Mouse (Mus musculus) gastrocnemius, adult 2 months (tissue): ENCODE measurements around the gene Syn3. TPM values are rescaled to one million over a fixed set of nuclear protein-coding genes. Genes with fewer than 3 reads are reported as not detected.

Experiments used
- DNase-seq: peaks from one replicate; pipeline ENCODE4 v3.0.0; 2022
- H3K27ac ChIP-seq: fragments of 200-600 bp; 2 replicates; pipeline ENCODE4 v1.8.1; 2022; ENCODE audit warnings: mild to moderate bottlenecking
- H3K4me3 ChIP-seq: fragments of 200-600 bp; 2 replicates; pipeline ENCODE4 v1.8.1; 2022; ENCODE audit warnings: mild to moderate bottlenecking, moderate library complexity
- CTCF ChIP-seq: fragments of 200-600 bp; IDR thresholded peaks from 2 replicates; pipeline ENCODE4 v1.8.1; 2022; ENCODE audit warnings: antibody characterized with exemption, mild to moderate bottlenecking, moderate library complexity
- intact Hi-C: fragments of 180-260 bp; cut with DNase I; formaldehyde crosslinking; loops from one replicate; pipeline ENCODE4 v1.15.1; 2025
- total RNA-seq, 2 experiments: library from RNA; stranded (reverse); gene quantifications; 2 replicates each; pipeline ENCODE4 v1.2.3; 2021

Syn3 gene
- total RNA-seq, 2 experiments from 2014 or later = 0.28 TPM

DNA sequence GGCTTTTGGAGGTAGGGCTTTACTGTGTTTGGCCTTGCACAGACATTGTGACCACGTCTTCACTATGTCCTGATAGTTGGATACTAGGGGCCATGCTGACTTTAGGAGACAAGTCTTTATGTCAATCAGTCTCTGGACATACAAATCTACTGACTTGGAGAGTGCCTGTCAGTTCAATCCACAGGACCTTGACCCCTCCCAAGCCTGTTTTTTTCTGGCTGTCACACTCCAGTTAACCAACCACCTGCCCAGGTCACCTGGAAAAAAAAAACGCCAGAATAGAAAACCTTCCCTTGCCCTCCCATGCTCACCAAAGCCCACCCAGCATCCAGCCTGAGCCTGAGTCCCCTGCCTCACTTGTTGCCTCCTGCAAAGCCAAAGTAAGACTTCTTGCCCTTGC, 70.7 kb downstream of the Syn3 start:
- TF ChIP-seq CTCF = no peak
- intact Hi-C loops = no loop called here
- no peak for DNase-seq
- Histone ChIP-seq H3K4me3 (no peak overlapping the region), H3K27ac (no peak overlapping the region)

DNA sequence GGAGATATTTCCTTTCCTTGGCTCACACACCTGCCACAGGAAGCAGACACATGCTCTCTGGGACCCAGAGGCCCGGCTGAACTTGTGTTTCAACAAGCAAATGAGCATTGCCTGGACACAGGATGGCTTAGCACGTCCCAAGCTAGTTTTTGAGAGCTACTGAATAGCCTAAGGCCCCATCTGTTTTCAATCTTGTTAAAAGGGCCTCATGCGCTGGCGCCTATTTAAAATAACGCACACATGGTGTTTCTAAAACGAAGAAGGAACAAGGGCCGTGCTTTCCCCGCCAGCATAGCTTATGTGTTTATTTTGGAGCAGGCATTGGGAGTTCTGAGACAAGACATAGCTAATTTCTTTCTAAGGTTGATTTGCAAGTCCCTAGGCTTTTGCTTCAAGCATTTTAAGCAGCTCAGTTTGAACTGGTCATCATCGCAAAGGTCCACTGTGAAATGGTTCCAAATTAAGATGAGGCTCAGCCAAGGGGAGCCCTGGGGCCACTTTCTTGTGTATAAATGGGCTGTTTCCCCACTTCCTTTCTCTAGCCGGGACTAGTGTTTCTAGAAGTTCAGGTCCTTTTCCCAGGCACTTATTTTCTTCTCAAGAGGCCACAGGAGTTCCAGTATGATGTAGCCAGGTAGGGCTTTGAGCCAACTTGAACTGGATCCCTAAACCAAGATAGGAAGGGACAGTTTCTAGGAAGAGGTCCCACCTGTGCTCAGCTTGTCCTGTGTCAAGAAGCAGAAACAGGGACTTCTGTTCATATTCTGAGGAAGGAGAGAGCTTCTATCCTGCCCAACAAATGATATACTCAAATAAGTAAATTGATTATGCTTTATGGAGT, 72.8 kb downstream of the Syn3 start:
- Histone ChIP-seq H3K4me3 (no peak overlapping the region), H3K27ac (peak overlapping the region; percentile 43; the same call in 1 of the 2 replicates)
- no peak for TF ChIP-seq CTCF
- intact Hi-C loops = no loop called here
- DNase-seq = peak; percentile 30

DNA sequence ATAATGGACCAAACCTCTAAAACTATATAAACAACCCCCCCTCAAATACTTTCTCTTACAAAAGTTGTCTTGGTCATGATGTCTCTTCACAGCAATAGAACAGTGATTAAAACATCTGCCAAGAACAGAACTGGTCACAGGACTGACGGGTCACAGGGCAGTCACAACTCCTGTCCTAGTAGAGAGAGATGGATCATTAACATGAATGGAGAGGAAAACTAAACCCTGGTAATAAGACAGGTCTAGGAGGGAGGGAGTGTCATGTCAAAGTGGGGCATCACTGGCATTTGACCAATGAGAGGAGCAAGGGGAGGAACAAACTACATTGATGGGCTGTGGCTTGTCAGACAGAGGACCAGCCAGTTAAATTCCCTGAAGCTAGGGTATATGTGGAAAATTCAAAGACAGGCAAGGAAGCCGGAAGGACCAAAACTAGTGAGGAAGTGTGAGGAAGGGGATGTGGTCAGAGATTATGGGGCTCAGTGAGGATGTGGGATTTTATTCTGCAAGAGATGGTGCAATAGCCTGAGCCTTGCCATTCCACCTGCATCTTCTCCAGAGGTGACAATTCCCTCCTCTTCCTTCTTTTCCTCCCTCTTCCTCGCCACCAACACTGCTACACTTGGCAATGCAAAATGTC, 76.8 kb downstream of the Syn3 start:
- no peak for TF ChIP-seq CTCF
- Histone ChIP-seq H3K27ac (no peak overlapping the region), H3K4me3 (no peak overlapping the region)
- intact Hi-C loops = no loop called here
- no peak for DNase-seq

DNA sequence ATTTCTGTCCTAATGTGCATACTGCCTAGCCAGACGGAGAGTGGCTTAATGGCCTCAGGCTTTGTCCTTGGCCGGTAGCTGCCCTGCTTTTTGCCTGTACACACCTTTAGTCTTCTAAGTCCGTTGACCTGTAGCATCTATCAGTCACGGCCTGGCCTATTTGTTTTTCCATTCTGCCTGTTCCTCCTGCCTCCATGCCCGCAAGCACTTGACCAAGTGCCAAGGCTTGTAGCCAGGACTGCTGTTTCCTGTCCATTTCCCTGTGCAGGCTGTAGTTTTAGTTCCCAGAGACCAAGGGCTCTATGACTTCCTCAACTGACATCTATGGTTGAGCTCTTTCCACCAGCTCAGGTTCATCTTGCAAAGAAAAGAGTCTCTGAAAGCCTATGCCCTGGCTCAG, 79.8 kb downstream of the Syn3 start:
- DNase-seq = peak; percentile 44

DNA sequence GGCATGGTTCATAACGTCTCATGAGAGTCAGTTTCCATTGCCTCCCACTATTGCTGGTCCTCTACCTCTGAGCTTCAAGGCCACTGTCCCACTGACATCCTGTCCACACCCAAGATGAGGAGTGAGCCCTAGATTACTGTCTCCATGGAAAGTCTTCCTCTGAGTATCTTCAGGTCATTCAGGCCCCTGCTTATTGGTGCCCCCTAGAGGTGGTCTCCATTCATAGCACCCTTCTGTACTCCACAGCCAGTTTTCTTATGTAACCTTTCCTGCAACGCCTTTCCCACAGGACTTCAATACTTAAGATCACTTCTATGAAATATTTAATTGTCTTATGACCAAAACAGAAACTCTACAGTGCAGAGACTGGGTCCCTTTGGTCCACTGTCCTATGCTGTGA, 80.4 kb downstream of the Syn3 start:
- Histone ChIP-seq H3K4me3 (no peak overlapping the region), H3K27ac (no peak overlapping the region)
- intact Hi-C loops = no loop called here
- peak; percentile 66 for TF ChIP-seq CTCF
- peak; percentile 30 for DNase-seq

More for the DNA sequence above, 79.8 kb downstream of the Syn3 start:
- intact Hi-C loops = no loop called here
- Histone ChIP-seq H3K27ac (no peak overlapping the region), H3K4me3 (no peak overlapping the region)
- no peak for TF ChIP-seq CTCF

DNA sequence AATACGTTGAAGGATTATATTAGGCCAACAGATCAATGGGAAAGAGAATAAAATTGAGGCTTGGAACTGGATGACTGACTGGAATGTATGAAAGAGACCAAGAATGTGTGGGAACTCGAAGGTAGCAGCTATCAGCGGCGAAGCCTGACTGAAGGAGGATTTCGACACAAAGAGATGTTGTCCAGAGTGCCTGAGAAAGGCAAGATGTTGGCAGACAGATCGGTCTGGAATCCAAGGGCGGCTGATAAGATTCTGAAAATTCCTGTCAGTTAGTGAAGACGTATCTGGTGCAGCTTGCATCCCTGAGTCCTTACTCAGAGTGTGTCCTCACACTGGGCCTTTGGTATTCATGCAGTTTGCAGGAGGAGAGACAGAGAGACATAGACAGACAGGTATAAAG, 81.9 kb downstream of the Syn3 start:
- no peak overlapping the region for H3K27ac ChIP-seq
- DNase-seq = no peak
- intact Hi-C loops = no loop called here
- no peak for TF ChIP-seq CTCF
- no peak overlapping the region for H3K4me3 ChIP-seq

DNA sequence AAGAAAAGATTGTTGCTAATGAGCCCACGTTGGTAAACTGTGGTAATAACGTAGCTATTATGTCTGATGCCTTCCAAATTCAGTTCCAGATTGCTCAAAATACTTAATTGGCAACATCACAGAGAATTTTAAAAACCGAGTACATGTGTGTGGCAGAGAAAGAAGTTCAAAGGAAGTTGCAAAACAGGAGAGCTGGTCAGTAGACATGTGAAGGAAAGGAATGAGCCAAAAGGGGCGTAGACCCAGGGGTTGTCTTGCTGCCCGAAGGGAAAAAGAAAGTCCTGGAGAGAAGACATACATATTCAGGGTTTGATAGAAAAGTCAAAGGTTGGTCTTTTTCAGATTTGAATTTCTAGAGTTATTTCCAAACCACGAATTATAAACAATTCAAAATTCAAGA, 87.8 kb downstream of the Syn3 start:
- DNase-seq = no peak
- no peak for TF ChIP-seq CTCF
- Histone ChIP-seq H3K27ac (no peak overlapping the region), H3K4me3 (no peak overlapping the region)
- intact Hi-C loops = no loop called here

DNA sequence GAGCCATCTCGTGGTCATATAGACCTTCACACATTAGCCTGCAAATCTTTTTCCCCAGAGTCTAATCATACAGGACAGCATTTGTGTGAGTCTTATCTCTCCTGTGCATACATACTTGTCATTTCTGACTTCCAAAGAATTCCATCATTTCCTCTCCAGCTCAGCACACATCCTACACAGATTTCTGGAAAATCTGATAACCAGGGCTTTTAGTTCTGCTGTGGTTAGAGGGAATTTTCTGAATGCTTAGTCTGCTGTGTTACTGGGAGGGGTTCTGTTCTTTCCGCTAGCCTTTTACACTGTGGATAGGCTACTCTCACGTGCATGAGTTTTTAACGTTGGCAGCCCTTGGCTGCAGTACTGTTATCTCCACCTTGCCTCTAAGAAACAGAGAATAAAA, 91.7 kb downstream of the Syn3 start:
- intact Hi-C loops = no loop called here
- Histone ChIP-seq H3K27ac (no peak overlapping the region), H3K4me3 (no peak overlapping the region)
- no peak for TF ChIP-seq CTCF
- DNase-seq = no peak

DNA sequence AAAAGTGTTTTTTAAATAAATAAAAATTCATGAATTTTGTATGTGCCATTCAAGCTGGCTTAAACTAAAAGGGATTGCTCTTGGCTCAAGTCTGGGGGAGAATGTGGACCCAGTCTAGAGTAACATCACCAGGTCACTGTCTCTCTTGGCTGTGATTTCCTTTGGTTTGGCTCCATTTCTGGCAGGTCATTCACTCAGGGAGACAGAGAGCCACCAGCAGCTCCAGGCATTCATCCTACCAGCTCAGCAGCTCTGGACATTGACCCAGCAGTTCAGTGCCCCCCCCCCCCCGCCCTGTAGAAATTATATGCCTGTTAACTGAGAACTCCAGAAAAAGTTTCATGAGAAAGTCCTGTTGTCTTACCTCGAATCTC, 100.4 kb downstream of the Syn3 start:
- intact Hi-C loops = no loop called here
- DNase-seq = no peak
- no peak overlapping the region for H3K4me3 ChIP-seq
- TF ChIP-seq CTCF = no peak
- H3K27ac ChIP-seq = no peak overlapping the region

DNA sequence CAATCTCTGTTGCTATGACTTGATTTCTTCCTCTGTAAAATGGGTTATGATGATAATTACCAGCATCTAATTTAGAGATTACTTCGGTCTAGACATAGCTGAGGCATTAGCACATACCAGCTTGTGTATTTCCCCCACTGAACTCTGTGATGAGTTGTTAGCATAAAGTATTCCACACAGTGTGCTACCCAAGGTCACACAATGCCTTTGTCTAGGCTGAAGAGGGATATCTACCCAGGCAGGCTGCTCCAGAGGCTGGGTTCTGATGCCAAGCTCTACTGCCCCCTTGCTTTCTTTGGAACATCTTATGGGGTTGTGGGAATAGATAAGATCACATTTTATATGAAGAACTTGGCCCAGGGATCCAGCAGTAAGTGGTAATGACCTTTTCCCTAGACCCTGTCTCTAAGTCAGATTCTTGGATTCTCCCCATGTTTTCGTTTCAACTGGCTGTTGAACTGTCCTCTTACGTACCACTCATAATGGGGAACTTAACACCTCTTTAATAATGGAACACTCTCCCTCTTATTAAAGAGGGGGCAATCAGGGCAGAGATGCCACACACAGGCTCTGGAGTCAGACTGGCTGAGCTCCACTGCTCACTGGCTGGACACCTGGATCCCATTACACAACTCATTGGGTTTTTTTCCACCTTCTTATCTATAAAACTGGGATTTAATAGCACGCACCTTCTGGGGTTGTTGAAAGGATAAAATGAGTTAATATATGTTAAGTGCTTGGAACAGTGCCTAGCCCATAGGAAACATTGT, 100.9 kb downstream of the Syn3 start:
- no peak overlapping the region for H3K27ac ChIP-seq
- intact Hi-C loops = no loop called here

DNA sequence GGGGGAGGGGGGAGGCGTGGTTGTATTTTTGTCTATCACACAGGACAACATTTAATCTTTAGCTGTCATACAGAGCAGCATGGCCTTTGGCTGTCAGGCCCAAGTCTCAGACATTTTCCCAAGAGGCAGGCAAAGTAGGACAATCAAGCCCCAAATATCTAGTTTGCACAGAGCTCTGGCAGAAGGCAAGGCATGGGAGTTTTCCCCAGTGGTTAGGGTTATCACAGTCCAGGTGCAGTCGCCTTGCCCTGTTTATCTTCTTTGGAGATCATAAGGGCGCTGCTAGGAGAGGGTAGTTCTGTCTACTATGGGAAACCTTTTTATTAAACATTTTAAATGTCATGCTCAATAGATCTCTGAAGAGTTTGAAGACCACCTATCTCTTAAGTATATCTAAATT, 106.3 kb downstream of the Syn3 start:
- TF ChIP-seq CTCF = no peak
- intact Hi-C loops = no loop called here
- DNase-seq = no peak
- Histone ChIP-seq H3K4me3 (no peak overlapping the region), H3K27ac (no peak overlapping the region)

More for the DNA sequence above, 100.9 kb downstream of the Syn3 start:
- DNase-seq = no peak
- TF ChIP-seq CTCF = no peak
- H3K4me3 ChIP-seq = no peak overlapping the region

DNA sequence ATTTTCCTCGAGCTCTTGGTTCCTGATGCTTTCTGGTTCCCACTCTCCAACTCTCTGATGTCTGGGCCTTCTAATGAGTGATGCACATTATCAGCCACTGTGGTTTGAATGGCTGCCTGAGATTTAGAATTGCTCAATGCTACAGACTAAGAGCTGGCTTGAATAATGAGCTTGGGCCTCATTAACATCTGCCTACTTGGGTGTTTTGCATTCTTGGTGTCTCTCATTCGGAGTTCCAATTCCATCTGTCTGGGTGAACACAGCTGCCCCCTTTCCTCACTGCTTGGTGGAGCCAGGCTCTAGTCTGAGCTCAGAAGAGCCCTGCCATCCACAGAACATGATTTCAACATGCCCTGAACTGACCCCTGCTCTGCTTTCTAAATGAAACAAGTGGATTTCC, 108.8 kb downstream of the Syn3 start:
- DNase-seq = no peak
- Histone ChIP-seq H3K27ac (no peak overlapping the region), H3K4me3 (no peak overlapping the region)
- intact Hi-C loops = no loop called here
- TF ChIP-seq CTCF = no peak

DNA sequence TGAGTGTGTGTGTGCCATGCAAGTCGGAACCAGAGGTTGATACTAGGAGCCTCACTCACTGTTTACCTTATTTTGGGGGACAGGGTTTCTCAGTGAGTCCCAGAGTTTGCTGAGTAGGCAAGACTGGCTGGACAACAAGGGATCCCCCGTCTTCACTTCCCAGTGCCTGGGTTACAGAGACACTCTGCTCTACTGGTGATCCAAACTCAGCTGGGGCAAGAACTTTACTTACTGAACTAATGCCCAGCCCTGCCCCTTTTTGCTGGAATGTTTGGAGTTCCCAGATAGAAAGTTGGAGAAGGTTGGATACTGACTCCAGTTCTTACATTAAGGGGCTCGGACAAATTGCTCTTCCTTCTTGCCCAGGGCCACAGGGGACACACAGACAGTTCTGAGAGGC, 109.3 kb downstream of the Syn3 start:
- no peak for DNase-seq
- intact Hi-C loops = no loop called here
- no peak for TF ChIP-seq CTCF

More for the DNA sequence above, 109.3 kb downstream of the Syn3 start:
- no peak overlapping the region for H3K27ac ChIP-seq
- H3K4me3 ChIP-seq = no peak overlapping the region
